Mouse (Mus musculus) cortical plate, adult 2 months (tissue): ENCODE measurements at regions not wholly inside any gene's neighbourhood (a gene's known extent, or its start where the extent isn't known, plus 50 kb on each side); places are given as distances from the start of the nearest gene placed in this dataset.

Source experiments
- CTCF ChIP-seq: fragments of 200-500 bp; IDR thresholded peaks from 2 replicates; pipeline ENCODE4 v1.5.1; 2011; ENCODE audit warnings: mild to moderate bottlenecking, control low read depth, low read length; ENCODE audit not compliant: insufficient read depth; ENCODE audit errors: extremely low read depth
- POLR2A ChIP-seq: fragments of 200-500 bp; IDR thresholded peaks from 2 replicates; pipeline ENCODE4 v1.6.1; 2011; ENCODE audit warnings: mild to moderate bottlenecking, low read length, control low read depth; ENCODE audit not compliant: insufficient read depth; ENCODE audit errors: extremely low read depth

DNA sequence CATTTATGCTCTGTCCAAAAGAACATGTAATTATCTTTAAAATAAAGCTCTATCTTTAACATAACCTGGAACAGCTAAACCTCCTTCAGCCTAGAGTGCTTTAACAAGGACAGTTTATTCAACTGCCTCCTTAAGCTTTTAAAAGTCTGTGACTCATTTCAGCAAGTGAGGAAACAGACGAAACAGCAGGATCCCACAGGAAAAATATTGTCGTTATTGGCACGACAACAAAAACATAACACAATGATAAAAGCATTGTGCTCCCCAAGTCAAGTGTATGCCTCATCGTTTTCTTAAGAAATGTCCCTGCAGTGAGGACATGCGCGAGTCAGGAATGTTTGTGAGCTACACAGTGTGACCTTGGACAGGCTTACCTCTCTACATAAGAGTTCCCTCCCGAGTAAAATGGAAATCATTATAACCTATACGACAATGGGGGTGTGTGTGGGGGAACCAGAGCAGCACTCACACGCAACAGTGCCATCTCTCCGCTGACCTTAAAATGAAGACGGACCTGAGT, 166.7 kb upstream of the Cd180 start:
- TF ChIP-seq CTCF (no peak), POLR2A (no peak)
